Mouse (Mus musculus) left cerebral cortex, postnatal 14 days (tissue): Measurements from ENCODE around the gene Dnase2b. TPM values are rescaled to one million over a fixed set of nuclear protein-coding genes. Genes with fewer than 3 reads are reported as not detected.

Experiments
- DNase-seq, 2 experiments: peaks; one replicate each; pipeline ENCODE4 v3.0.0; 2021 to 2022; ENCODE audit warnings: low spot score in 2 of 2, mixed read lengths in 1 of 2
- intact Hi-C: fragments of 180-260 bp; cut with DNase I; formaldehyde crosslinking; loops from one replicate; pipeline ENCODE4 v1.15.1; 2025
- total RNA-seq, 2 experiments: library from RNA; stranded (reverse); gene quantifications; 2 replicates each; pipeline ENCODE4 v1.2.3; 2021

The Dnase2b gene
- total RNA-seq, 2 experiments from 2014 or later = not detected

DNA sequence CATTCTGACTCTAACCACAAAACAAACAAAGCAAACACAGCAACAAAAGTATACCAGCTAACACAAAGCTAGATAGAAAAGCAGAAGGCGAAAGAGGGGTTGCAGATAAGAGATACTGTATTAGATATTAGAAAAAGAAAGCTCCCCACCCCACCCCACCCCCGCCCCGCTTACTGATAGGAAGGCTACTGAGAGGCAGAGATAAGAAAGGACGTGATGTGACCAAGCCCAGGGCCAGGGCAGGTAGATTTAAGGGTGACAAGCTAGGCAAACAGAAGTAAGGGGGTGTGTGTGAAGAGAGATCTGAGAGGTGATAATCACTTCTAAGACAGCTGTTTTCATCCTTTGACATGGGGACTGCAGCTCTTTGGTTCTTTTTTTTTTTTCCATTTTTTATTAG is 3.0 kb upstream of the Dnase2b start:
- DNase-seq = no peak
- intact Hi-C loops = no loop called here

DNA sequence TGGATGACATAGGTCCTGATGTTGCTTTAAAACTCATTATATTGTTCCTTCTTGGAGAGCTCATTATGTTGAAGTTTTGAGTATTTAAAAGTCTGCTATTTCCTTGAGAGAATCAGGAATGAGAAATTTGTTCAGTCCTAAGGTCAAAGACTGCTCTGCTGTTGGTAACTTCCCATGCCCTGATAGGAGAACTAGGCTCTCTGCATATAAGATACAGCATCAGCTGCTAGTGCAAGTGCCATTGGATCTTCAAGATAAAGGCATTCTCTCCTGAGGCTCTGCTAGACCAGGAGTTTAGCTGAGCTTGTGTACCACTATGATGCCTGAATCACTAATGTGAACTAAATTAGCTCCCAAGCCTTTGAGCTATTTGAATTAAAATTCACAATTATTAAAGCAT is 2.5 kb upstream of the Dnase2b start:
- DNase-seq = no peak
- intact Hi-C loops = no loop called here

GRCm38 (mm10) chr3:146616533-146617283 is 1.3 kb upstream of the Dnase2b start:
- DNase-seq = no peak
- intact Hi-C loops = no loop called here

DNA sequence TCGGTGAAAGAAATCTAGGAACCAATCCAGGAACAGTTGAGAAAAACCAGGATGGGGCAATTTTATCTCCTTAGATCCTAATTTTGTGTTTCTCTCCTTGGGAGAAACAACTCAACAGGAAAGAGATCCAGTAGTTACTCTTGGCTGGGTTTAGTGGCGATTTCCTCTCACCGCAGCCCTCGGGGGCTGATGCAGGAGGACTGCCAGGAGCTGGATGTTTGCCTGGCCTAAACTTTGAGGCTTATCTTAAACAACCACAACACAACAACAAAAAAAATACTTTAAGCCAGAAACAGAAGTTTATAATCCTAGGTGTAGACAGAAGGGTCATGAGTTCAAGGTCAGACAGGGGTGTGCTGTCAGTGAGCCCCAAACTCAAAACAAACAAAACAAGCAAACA is 3.6 kb downstream of the Dnase2b start:
- intact Hi-C loops = no loop called here
- no peak for DNase-seq

GRCm38 (mm10) chr3:146611261-146611660 is 4.1 kb downstream of the Dnase2b start:
- intact Hi-C loops = no loop called here
- DNase-seq = no peak

- peak; percentile 33 to 64 for DNase-seq
- intact Hi-C loops = no loop called here
Measured at GRCm38 (mm10) chr3:146610322-146610721, 5.1 kb downstream of the Dnase2b start.

DNA sequence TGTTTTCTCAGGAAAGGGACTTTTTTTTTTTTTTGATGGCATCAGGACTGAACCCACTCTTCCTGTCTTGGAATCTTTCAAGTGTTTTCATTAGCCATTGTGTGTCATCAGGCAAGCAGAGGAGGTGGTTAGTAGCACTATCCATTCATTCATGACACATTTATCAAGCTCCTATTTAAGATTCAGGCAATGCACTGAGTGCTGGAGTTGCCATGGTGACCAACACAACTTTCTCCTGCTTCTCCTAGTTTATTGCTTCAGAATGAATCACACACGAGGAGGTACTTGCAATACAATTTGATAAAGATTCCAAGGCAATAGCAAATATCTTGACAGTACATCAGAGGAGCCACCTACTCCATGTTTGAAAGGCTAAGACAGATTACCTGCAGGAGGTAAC is 8.0 kb downstream of the Dnase2b start:
- DNase-seq = peak; percentile 73 to 86
- intact Hi-C loops = no loop called here

- no peak for DNase-seq
- intact Hi-C loops = no loop called here
Measured at GRCm38 (mm10) chr3:146604647-146605046, 10.7 kb downstream of the Dnase2b start.

- DNase-seq = no peak
- intact Hi-C loops = no loop called here
Measured at GRCm38 (mm10) chr3:146602531-146602930, 12.9 kb downstream of the Dnase2b start.

GRCm38 (mm10) chr3:146601205-146601604 is 14.2 kb downstream of the Dnase2b start:
- no peak for DNase-seq
- intact Hi-C loops = no loop called here

GRCm38 (mm10) chr3:146599198-146599900 is 16.0 kb downstream of the Dnase2b start:
- DNase-seq = no peak
- intact Hi-C loops = no loop called here

GRCm38 (mm10) chr3:146598411-146598810 is 17.0 kb downstream of the Dnase2b start:
- peak; percentile 48 to 57 for DNase-seq
- intact Hi-C loops = no loop called here

GRCm38 (mm10) chr3:146596864-146597263 is 18.5 kb downstream of the Dnase2b start:
- no peak for DNase-seq
- intact Hi-C loops = no loop called here

DNA sequence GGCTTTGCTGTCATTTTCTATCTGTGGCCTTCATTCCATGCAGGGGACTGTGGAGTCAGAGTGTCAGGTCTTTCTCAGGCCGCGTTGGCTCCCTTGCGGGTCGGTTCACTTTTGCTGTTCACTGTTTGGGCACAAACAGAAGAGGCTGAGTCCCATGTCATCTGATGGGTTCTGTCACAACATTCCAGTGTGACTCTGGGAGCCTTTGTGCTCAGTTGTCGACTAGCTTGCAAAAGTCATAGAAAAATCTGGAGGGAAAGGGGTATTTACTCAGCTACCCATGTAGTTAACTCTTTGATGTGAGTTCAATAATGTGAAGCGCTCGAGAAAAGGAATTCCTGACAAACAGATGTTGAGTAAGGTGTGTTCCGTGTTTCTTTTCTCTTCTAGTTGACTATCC is 19.0 kb downstream of the Dnase2b start:
- DNase-seq = no peak
- intact Hi-C loops = no loop called here

DNA sequence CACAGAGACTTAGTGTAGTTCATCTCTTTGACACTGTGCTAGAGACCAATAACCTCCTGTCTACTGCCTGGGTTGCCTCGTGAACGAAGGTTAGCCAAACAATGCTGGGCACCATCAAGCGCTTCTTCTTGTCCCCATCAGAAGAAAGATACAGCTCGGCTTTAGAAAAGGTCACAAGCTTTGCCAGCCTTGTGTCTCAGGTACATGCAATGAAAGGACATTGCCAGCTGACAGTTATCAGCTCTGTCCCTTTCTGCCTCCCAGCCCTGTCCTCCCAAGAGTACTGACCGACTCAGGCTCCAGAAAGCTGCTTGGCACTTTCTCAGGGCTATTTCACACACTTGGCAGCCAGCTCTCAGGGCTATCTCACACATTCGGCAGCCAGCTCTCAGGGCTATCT is 20.0 kb downstream of the Dnase2b start:
- intact Hi-C loops = no loop called here
- DNase-seq = no peak

- intact Hi-C loops = no loop called here
- DNase-seq = no peak
Measured at GRCm38 (mm10) chr3:146591601-146592000, 23.8 kb downstream of the Dnase2b start.

GRCm38 (mm10) chr3:146591159-146591558 is 24.2 kb downstream of the Dnase2b start:
- no peak for DNase-seq
- intact Hi-C loops = no loop called here

DNA sequence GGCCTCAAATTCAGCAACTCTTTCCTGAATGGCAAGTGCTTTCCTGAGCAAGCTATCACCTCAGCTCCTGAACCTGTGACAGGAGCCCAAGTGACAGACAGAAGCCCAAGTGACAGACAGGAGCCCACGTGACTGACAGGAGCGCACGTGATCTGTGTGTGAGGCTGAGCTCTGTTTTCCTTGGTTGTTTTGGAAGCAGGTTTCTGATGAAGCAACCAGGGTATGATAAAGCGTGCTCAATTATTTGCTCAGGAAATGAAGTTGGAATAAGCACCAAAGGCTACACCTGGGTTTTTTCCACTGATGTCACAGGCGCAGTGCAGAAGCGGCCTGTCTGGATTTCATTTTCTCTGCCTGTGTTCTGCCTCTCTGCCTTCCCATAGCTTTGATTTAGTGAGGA is 25.9 kb downstream of the Dnase2b start:
- intact Hi-C loops = no loop called here
- DNase-seq = no peak

DNA sequence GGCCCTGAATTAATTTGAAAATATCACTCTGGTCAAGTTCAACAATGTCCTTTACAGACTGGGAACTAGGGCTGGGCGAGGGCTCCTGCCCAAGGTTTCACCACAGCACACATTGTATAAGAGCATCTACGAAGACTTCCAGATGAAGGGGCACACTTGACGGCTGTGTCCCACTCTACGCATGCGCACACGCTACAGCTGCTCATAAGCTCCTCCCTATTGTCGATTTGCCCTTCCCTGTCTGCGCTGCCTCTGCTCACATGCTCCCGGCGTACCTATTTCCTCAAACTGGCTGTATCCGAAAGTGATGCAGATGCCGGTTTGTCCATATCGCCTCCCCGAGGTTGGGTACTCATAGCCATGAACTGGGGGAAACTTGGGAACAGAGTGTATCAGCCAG is 28.8 kb downstream of the Dnase2b start:
- DNase-seq = no peak
- intact Hi-C loops = no loop called here

DNA sequence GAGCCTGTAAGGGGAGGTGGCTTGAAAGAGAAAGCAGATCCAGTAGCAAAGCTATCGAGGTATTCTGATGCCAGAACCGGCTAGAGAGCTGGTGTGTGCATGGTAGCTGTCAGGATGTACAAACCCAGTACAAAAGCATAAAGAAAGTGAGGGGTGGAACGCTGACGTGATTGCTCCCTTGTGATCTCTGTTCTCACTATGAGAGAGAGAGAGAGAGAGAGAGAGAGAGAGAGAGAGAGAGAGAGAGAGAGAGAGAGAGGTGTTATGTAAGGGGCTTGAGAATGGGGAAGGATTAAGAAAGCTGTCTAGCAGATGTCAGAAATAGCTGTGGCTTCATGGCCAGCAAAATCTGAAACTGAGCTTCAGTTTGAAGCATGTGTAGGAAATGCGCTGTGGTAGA is 31.5 kb downstream of the Dnase2b start:
- intact Hi-C loops = no loop called here
- no peak for DNase-seq

- intact Hi-C loops = no loop called here
- DNase-seq = no peak
Measured at GRCm38 (mm10) chr3:146583478-146583877, 31.9 kb downstream of the Dnase2b start.
